In the genomic region with DNA sequence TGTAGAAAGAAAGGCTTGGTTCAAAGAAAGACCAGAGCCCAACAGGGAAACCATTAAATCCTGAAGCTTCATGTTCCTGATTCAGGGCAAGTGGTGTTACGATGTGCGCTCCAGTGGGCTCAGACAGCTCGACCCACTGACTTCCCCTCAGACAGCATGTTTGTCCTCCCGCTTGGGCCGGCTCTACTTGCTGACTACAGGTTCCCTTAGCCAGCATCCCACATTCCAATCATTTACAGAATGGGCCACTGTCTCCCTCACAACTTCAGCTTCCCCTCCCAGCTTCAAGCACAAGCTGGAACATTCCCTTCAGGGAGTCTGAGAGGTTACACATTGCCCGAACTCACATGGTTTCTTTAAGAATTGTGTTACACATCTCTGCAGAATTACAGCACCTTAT, we compare ENCODE assay signal across 33 mouse cellular contexts.
"Had no signal": no experiment of that assay in that cellular context is flagged by ENCODE, and none has a peak within 500 bp of the region (broad histone marks: within the 10 kb centered on the region; RNA-seq: fewer than 3 reads in every experiment).

No protein-coding gene starts in this region.

- H3K9ac ChIP-seq: limb, embryonic 12.5 days; limb, embryonic 13.5 days; limb, embryonic 15.5 days; liver, embryonic 12.5 days; liver, embryonic 13.5 days; liver, embryonic 14.5 days; liver, embryonic 15.5 days; liver, postnatal 0 days; lung, embryonic 14.5 days; lung, embryonic 15.5 days; midbrain, embryonic 12.5 days; midbrain, embryonic 13.5 days; midbrain, embryonic 15.5 days; neural tube, embryonic 12.5 days; neural tube, embryonic 13.5 days had no signal

- H3K4me3 ChIP-seq: limb, embryonic 10.5 days; limb, embryonic 12.5 days; limb, embryonic 13.5 days; limb, embryonic 15.5 days; liver, embryonic 12.5 days; liver, embryonic 13.5 days; liver, embryonic 15.5 days; lung, embryonic 15.5 days; megakaryocyte, embryonic 14.5 days; midbrain, embryonic 10.5 days; midbrain, embryonic 12.5 days; midbrain, embryonic 13.5 days; midbrain, embryonic 15.5 days; myocyte; neural tube, embryonic 12.5 days; neural tube, embryonic 13.5 days had no signal

- H3K9me3 ChIP-seq: limb, embryonic 10.5 days; limb, embryonic 12.5 days; limb, embryonic 13.5 days; limb, embryonic 15.5 days; liver, embryonic 12.5 days; liver, embryonic 13.5 days; liver, embryonic 15.5 days; lung, embryonic 15.5 days; megakaryocyte, embryonic 14.5 days; midbrain, embryonic 10.5 days; midbrain, embryonic 12.5 days; midbrain, embryonic 13.5 days; midbrain, embryonic 15.5 days; neural tube, embryonic 12.5 days; neural tube, embryonic 13.5 days had no signal

- H3K27me3 ChIP-seq: liver, embryonic 12.5 days; liver, embryonic 13.5 days; liver, embryonic 15.5 days; lung, embryonic 15.5 days; megakaryocyte, embryonic 14.5 days; midbrain, embryonic 12.5 days; midbrain, embryonic 13.5 days; midbrain, embryonic 15.5 days; neural tube, embryonic 12.5 days had no signal

- DNase-seq: left cerebral cortex, postnatal 4 days; liver; liver, embryonic 13.5 days; liver, postnatal 0 days; lung, adult 18-20 months; lung, adult 2 months; lung, embryonic 14.5 days; lung, postnatal 10 days; lung, postnatal 14 days; lung, postnatal 36 days; lung, postnatal 4 days; midbrain, embryonic 14.5 days had no signal

- H3K27ac ChIP-seq: limb, embryonic 10.5 days; limb, embryonic 12.5 days; limb, embryonic 13.5 days; limb, embryonic 15.5 days; liver, embryonic 12.5 days; liver, embryonic 13.5 days; liver, embryonic 14.5 days; liver, embryonic 15.5 days; lung, embryonic 15.5 days; macrophage; midbrain, embryonic 10.5 days; midbrain, embryonic 12.5 days; midbrain, embryonic 13.5 days; midbrain, embryonic 15.5 days; neural tube, embryonic 12.5 days; neural tube, embryonic 13.5 days had no signal

- H3K4me1 ChIP-seq: limb, embryonic 15.5 days; liver, embryonic 12.5 days; liver, embryonic 13.5 days; liver, embryonic 15.5 days; lung, embryonic 15.5 days; megakaryocyte, embryonic 14.5 days had no signal

- ATAC-seq: liver, embryonic 12.5 days; liver, postnatal 0 days; lung, postnatal 0 days; midbrain, embryonic 13.5 days; midbrain, embryonic 15.5 days; midbrain, embryonic 16.5 days had no signal

- H3K4me2 ChIP-seq: limb, embryonic 12.5 days; limb, embryonic 13.5 days; limb, embryonic 15.5 days; liver, embryonic 11.5 days; liver, embryonic 12.5 days; liver, embryonic 13.5 days; liver, embryonic 15.5 days; lung, embryonic 14.5 days; lung, embryonic 15.5 days; midbrain, embryonic 11.5 days; midbrain, embryonic 12.5 days; midbrain, embryonic 13.5 days; midbrain, embryonic 15.5 days; neural tube, embryonic 12.5 days; neural tube, embryonic 13.5 days had no signal

- H3K36me3 ChIP-seq: limb, embryonic 10.5 days; limb, embryonic 12.5 days; limb, embryonic 13.5 days; limb, embryonic 15.5 days; liver, embryonic 12.5 days; liver, embryonic 13.5 days; liver, embryonic 15.5 days; lung, embryonic 15.5 days; midbrain, embryonic 10.5 days; midbrain, embryonic 12.5 days; midbrain, embryonic 13.5 days; midbrain, embryonic 15.5 days; neural tube, embryonic 12.5 days; neural tube, embryonic 13.5 days had no signal
